8 mouse cellular contexts compared by ENCODE assay signal in the genomic region with DNA sequence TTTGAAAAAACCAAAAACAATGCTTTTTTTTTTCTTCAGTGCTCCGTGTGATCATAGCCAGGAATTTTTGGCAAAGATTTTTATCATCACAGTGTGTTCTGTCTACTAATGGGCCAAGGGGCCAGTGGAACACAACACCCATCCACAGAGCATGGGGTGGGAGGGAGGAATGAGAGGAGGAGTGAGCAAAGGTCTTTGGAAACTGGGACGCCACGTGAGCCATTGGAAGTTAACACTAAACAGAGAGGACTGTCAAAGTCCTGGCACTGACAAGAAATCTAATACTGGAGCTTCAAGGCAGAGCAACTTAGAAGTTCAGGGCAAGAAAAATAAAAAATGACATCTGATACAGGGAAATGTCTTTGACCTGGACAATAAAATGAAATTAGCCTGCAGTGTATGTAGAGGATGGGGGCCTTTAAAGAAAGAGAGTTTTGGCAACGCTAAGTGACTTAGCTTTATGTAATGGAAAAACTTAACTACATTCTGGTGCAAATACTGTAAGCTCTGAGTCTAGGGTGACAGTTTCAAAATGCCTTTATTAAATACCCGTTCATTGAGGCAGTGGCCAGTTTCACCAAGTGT.
DNase-seq lines count a peak whose midpoint lies in the region.
"Had no signal": no experiment of that assay in that cellular context is flagged by ENCODE, and none has a peak within 500 bp of the region (broad histone marks: within the 10 kb centered on the region; RNA-seq: fewer than 3 reads in every experiment).

No protein-coding gene starts in this region.

- DNase-seq in testis, postnatal 14 days (ENCODE audit: low spot score): peak; percentile 42
- DNase-seq in testis, postnatal 10 days (ENCODE audit: low spot score): no peak
- peak; percentile 10 for DNase-seq in gastrocnemius, postnatal 10 days
- DNase-seq in kidney, postnatal 4 days: peak; percentile 42 to 60
- no peak for DNase-seq in frontal cortex, postnatal 14 days (ENCODE audit: low spot score in 2 of 2)
- DNase-seq in spleen, postnatal 14 days (ENCODE audit: low spot score in 2 of 2): no peak
- no peak for DNase-seq in left cerebral cortex, postnatal 36 days (ENCODE audit: low spot score in 2 of 2)
- DNase-seq: thymus, postnatal 14 days had no signal

- intact Hi-C loops in left cerebral cortex, postnatal 36 days (cut with DNase I): no loop called here

Comparison
In these comparisons a context has a peak if more than half of its experiments do, and no peak if none do; other contexts are left out.
1. DNase-seq: peak in testis, postnatal 14 days (single experiment), gastrocnemius, postnatal 10 days (single experiment) and kidney, postnatal 4 days (2 of 2); none in testis, postnatal 10 days (single experiment), frontal cortex, postnatal 14 days (0 of 2), spleen, postnatal 14 days (0 of 2) and left cerebral cortex, postnatal 36 days (0 of 2).